Comparison of ENCODE assay signal across 10 mouse cellular contexts in the genomic region with DNA sequence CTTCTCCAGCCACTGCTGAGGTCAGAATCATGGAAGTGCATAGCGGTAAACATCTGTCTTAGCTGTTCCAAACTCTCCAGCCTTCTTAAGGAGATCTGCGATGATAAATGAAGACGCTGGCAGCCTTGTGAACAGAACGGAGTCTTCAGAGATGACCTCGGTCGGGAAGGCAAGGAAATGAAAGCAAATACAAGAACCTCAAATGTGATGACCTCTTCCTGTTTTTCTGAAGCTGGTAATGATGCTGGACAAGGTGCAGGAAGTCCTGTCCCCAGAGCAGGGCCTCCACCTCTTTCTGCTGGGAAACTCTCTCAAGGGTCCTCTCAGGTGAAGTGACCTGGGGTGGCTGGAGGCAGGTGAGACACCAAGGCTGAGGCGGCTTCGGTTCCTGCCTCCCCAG.
DNase-seq lines count a peak whose midpoint lies in the region.
"Had no signal": no experiment of that assay in that cellular context is flagged by ENCODE, and none has a peak within 500 bp of the region (broad histone marks: within the 10 kb centered on the region; RNA-seq: fewer than 3 reads in every experiment).

No protein-coding gene starts in this region.

- peak; percentile 14 for DNase-seq in kidney, adult 18-20 months
- DNase-seq in kidney, postnatal 4 days: no peak
- peak; percentile 70 for DNase-seq in 416B (ENCODE audit: low read depth)
- DNase-seq in B cell, adult 2 months: peak; percentile 4 to 17
- DNase-seq in lung, postnatal 10 days: peak; percentile 28
- DNase-seq in thymus, postnatal 36 days: no peak
- DNase-seq in frontal cortex, postnatal 25 days (ENCODE audit: low spot score in 2 of 2): no peak
- DNase-seq in urinary bladder, postnatal 4 days (ENCODE audit: low spot score in 2 of 2): no peak
- DNase-seq: cerebellum, adult 18-20 months; thymus, postnatal 25 days had no signal

Comparison
In these comparisons a context has a peak if more than half of its experiments do, and no peak if none do; other contexts are left out.
1. DNase-seq: peak in kidney, adult 18-20 months (single experiment), 416B (single experiment), B cell, adult 2 months (2 of 2) and lung, postnatal 10 days (single experiment); none in kidney, postnatal 4 days (0 of 2), thymus, postnatal 36 days (0 of 2), frontal cortex, postnatal 25 days (0 of 2) and urinary bladder, postnatal 4 days (0 of 2).